Mouse (Mus musculus) liver, embryonic 16.5 days (tissue): ENCODE measurements around the gene Entpd6. TPM values are rescaled to one million over a fixed set of nuclear protein-coding genes. Genes with fewer than 3 reads are reported as not detected.

Experiments used
- polyA plus RNA-seq: library from polyadenylated mRNA; unstranded; fragments of >200 nt; fragmentation: Nextera tagmentation; extraction: Ambion mirVana; gene quantifications from 2 replicates; pipeline ENCODE4 v1.2.1, GENCODE M21; 2015

Entpd6 gene
- polyA plus RNA-seq, 1 experiment from 2014 or later = 12.2 TPM

Other genes starting within 250 kb of the Entpd6 start
- gene Cst7, start 178.6 kb upstream of the Entpd6 start, polyA plus RNA-seq = 7.6 and 8.3 TPM in 2 replicates
- 27.2 and 29.2 TPM in 2 replicates for gene Apmap, start 140.5 kb upstream of the Entpd6 start, polyA plus RNA-seq
- 49.9 and 56.3 TPM in 2 replicates for gene Acss1, start 80.5 kb upstream of the Entpd6 start, polyA plus RNA-seq
- not detected in 2 replicates for gene Vsx1, start 59.7 kb upstream of the Entpd6 start, polyA plus RNA-seq
- gene Pygb, start 37.7 kb downstream of the Entpd6 start, polyA plus RNA-seq = 29.5 and 31.3 TPM in 2 replicates
- gene Abhd12, start 155.7 kb downstream of the Entpd6 start, polyA plus RNA-seq = 18.3 and 19.0 TPM in 2 replicates
- 24.4 and 29.1 TPM in 2 replicates for gene Gins1, start 156.4 kb downstream of the Entpd6 start, polyA plus RNA-seq